Mouse (Mus musculus) heart, postnatal 0 days (tissue): ENCODE data around the gene Stk39.

Source experiments
- CTCF ChIP-seq: IDR thresholded peaks from 2 replicates; pipeline ENCODE4 v1.5.1; 2016; ENCODE audit warnings: antibody characterized with exemption, control low read depth, low read depth
- EP300 ChIP-seq: IDR thresholded peaks from 2 replicates; pipeline ENCODE4 v1.6.1; 2016; ENCODE audit warnings: antibody characterized with exemption, low read depth

- TF ChIP-seq CTCF: no peak
- no peak for TF ChIP-seq EP300
Measured at GRCm38 (mm10) chr2:68452379-68452778, 19.7 kb downstream of the Stk39 start.
